Mouse (Mus musculus): ENCODE results near the gene Gm10320. TPM values are rescaled to one million over a fixed set of nuclear protein-coding genes. Genes with fewer than 3 reads are reported as not detected.
A peak's percentile ranks its signal among the peaks of the same experiment; 100 is the strongest.

The Gm10320 gene
- polyA plus RNA-seq, 1 experiment from 2014 or later = 1.6 TPM

DNA sequence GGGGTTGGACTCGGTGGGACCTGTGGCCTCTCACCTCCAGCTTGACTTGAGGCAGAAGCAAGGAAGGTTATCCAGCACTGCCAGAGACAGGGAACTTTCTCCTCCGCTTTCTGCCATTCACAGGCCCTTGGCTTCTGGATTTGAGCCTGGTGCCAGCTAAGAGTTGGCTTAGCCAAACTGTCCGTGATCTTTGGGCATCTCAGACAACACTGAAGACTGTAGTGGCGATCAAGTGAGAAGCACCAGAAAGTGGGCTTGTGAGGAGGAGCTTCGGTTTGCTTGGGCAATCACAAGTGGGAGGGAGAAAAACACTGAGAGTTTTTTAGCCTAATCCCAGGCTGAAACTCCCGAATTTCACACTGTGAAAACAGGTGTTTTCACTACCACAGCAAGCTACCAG lies 14.2 kb upstream of the Gm10320 start:
- Histone ChIP-seq H3K27me3 (ENCODE audit: control insufficient read depth, insufficient read depth, low read length) (peaks cover 58% of the 10 kb centered on the region), H3K4me3 (replicated peaks; ENCODE audit: low read length) (no peak overlapping the region), H3K4me1 (ENCODE audit: control insufficient read depth, insufficient read depth, low read length) (peaks cover 20% of the 10 kb centered on the region), H3K9ac (ENCODE audit: low read length) (no peak overlapping the region), H3K36me3 (ENCODE audit: control insufficient read depth, insufficient read depth, low read length) (no peaks in the 10 kb centered on the region), H3K9me3 (replicated peaks; ENCODE audit: control insufficient read depth, low read length) (no peaks in the 10 kb centered on the region), H3K4me2 (ENCODE audit: low read depth, low read length) (no peak overlapping the region), H3K27ac (ENCODE audit: low read length) (no peak overlapping the region)
- 38% methylated on average over 6 of the region's 6 CpGs for WGBS
- no peak for ATAC-seq (ENCODE audit: insufficient read depth, low FRiP score)

DNA sequence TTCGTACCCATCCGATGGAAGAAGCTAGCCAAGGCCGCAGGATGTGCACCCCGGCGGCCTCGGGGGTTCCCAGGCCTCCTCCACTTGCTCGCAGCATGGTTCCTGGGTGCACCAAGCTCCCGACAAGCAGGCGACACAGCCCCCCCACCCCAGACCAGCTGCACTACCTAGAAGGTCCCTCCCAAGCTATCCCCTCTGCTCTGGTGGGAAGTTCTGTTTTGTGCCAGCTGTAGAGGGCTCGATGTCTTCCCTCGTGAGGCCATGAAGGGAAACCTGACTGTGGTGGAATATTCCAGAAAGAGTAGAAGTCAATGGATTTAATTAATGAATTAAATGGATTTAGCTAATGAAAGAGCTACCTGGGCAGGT lies 13.7 kb upstream of the Gm10320 start:
- ATAC-seq (ENCODE audit: insufficient read depth, low FRiP score) = peak; percentile 40; the same call in 1 of the 2 replicates
- 12% methylated on average over 11 of the region's 11 CpGs for WGBS
- H3K4me2 ChIP-seq (ENCODE audit: low read depth, low read length) = peak overlapping the region; percentile 71; the same call in 1 of the 2 replicates

DNA sequence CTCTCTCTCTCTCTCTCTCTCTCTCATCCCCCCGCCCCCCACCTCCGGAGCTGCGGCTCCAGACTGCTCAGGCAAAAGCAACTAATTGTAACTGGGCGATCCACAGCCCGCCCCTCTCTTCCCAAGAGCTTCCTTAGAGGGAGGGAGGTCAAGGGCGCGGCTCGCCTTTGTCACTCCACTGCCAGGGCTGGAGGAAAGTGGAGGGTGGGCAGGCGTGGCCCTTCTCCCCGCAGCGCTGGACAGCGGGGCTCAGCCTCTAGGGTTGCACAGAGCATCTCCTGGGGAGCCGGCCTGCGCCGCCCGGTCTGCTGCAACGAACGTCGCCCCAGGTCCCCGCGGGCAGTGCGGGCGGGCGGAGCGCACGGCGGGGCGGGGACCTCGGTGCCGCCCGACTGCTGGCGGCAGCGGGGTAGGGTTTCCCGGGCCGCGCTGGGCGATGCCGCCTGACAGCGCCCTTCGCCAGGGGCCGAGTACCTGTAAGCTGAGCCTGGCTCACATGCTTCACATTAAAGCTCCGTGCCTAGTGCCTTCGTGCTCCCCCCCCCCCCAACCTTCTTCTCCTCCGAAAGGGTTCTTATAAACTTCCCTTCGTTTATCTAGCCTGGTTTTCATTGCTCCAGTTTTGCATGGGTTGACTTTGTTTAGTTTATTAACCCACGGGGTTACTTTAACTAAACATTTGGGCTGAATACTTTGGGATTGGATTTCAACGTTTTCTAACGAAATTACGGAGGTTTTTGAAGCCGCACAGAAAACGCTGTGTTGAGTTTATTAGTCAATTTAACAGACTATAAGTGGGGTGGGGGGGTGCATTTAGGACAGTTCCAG lies 13.1 kb upstream of the Gm10320 start:
- Histone ChIP-seq H3K4me3 (replicated peaks; ENCODE audit: low read length) (peak overlapping the region; percentile 42), H3K36me3 (ENCODE audit: control insufficient read depth, insufficient read depth, low read length) (no peaks in the 10 kb centered on the region), H3K9me3 (replicated peaks; ENCODE audit: control insufficient read depth, low read length) (no peaks in the 10 kb centered on the region), H3K4me1 (ENCODE audit: control insufficient read depth, insufficient read depth, low read length) (peaks cover 20% of the 10 kb centered on the region), H3K27me3 (ENCODE audit: control insufficient read depth, insufficient read depth, low read length) (peaks cover 68% of the 10 kb centered on the region), H3K9ac (ENCODE audit: low read length) (peak overlapping the region; percentile 49; the same call in 1 of the 2 replicates), H3K27ac (ENCODE audit: low read length) (no peak overlapping the region), H3K4me2 (ENCODE audit: low read depth, low read length) (peak overlapping the region; percentile 71)
- WGBS = under 1% methylated on average over 50 of the region's 51 CpGs
- peak; percentile 72 for ATAC-seq (ENCODE audit: insufficient read depth, low FRiP score)

More for the DNA sequence above, 13.7 kb upstream of the Gm10320 start:
- H3K27ac ChIP-seq (ENCODE audit: low read length) = no peak overlapping the region
- peaks cover 62% of the 10 kb centered on the region for H3K27me3 ChIP-seq (ENCODE audit: control insufficient read depth, insufficient read depth, low read length)
- H3K36me3 ChIP-seq (ENCODE audit: control insufficient read depth, insufficient read depth, low read length) = no peaks in the 10 kb centered on the region
- H3K9me3 ChIP-seq (replicated peaks; ENCODE audit: control insufficient read depth, low read length) = no peaks in the 10 kb centered on the region
- H3K9ac ChIP-seq (ENCODE audit: low read length) = no peak overlapping the region
- H3K4me1 ChIP-seq (ENCODE audit: control insufficient read depth, insufficient read depth, low read length) = peaks cover 20% of the 10 kb centered on the region
- no peak overlapping the region for H3K4me3 ChIP-seq (replicated peaks; ENCODE audit: low read length)

DNA sequence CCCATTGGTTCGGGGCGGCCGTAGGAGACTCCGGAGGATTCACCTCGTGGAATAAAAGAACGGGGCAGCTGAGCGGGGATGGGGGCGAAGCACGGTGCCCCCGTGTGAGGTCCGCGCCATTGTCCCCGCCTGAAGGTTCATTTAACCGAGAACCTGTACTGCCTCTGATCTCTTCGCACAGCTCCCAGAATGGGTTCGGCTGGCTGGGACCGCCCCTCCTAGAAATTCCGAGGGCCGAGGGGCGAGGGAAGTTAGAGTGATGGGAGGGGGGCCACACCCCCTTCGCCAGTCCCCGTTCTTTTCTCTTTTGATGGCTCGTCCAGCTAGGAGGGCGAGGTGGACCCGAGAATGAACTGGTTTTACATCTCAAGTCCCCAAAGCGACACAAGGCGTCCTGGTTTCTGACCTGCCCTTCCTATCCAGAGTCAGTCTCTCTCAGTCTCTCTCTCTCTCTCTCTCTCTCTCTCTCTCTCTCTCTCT lies 12.4 kb upstream of the Gm10320 start:
- H3K4me3 ChIP-seq (replicated peaks; ENCODE audit: low read length) = peak overlapping the region; percentile 42
- no peak for ATAC-seq (ENCODE audit: insufficient read depth, low FRiP score)
- H3K9ac ChIP-seq (ENCODE audit: low read length) = no peak overlapping the region
- WGBS = 1% methylated on average over 27 of the region's 27 CpGs
- no peaks in the 10 kb centered on the region for H3K9me3 ChIP-seq (replicated peaks; ENCODE audit: control insufficient read depth, low read length)
- no peaks in the 10 kb centered on the region for H3K36me3 ChIP-seq (ENCODE audit: control insufficient read depth, insufficient read depth, low read length)
- peaks cover 74% of the 10 kb centered on the region for H3K27me3 ChIP-seq (ENCODE audit: control insufficient read depth, insufficient read depth, low read length)
- peak overlapping the region; percentile 71 for H3K4me2 ChIP-seq (ENCODE audit: low read depth, low read length)
- peaks cover 20% of the 10 kb centered on the region for H3K4me1 ChIP-seq (ENCODE audit: control insufficient read depth, insufficient read depth, low read length)
- H3K27ac ChIP-seq (ENCODE audit: low read length) = no peak overlapping the region

DNA sequence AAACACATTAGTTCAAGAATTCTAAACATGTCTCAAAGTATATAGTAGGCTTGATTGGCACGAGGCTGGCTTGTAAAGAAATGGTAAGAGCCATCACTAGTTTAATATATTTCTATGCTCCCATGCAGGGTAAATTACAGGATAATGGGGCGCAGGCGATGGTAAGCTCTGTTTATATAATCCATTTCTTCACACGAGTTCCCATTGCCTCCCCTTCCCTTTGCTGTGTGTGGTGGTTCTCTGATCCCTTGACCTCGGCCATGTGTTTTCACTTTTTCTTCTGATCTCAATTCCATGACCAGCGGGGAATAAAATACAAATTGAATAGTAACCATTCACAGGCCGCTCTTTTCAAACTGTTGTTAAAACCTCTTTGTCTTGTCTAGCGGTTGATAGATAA lies 11.8 kb upstream of the Gm10320 start:
- 4% methylated on average over 8 of the region's 8 CpGs for WGBS
- Histone ChIP-seq H3K4me3 (replicated peaks; ENCODE audit: low read length) (no peak overlapping the region), H3K27me3 (ENCODE audit: control insufficient read depth, insufficient read depth, low read length) (peaks cover 81% of the 10 kb centered on the region)

DNA sequence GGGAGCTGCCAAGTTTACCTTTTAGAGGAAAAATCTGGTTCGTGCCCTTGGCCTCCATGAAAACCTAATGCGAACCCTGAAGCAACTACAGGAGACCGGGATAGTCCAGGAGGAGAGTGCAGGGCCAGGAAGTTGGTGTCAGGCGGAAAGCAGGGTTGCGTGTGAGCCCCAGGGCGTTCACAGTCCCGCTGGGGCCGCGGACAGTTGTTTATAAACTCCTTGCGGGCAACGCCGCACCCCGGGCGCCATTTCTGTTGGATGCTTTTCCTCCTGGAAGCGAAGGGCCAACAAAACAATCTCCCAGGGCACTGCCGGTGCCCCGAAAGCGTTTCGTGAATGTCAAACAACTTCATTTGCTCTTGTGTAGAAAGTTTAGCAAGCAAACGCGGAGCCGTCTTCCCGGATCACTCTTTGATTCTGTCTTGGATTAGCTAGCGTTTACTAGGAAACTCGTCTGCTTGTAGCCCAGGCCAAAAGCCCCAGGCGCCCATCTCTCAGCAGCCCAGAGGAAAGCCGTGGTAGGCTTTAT lies 11.1 kb upstream of the Gm10320 start:
- Histone ChIP-seq H3K27me3 (ENCODE audit: control insufficient read depth, insufficient read depth, low read length) (peaks cover 88% of the 10 kb centered on the region), H3K4me2 (ENCODE audit: low read depth, low read length) (peak overlapping the region; percentile 48), H3K27ac (ENCODE audit: low read length) (no peak overlapping the region), H3K9ac (ENCODE audit: low read length) (no peak overlapping the region), H3K4me1 (ENCODE audit: control insufficient read depth, insufficient read depth, low read length) (peaks cover 20% of the 10 kb centered on the region), H3K4me3 (replicated peaks; ENCODE audit: low read length) (peak overlapping the region; percentile 19), H3K36me3 (ENCODE audit: control insufficient read depth, insufficient read depth, low read length) (no peaks in the 10 kb centered on the region), H3K9me3 (replicated peaks; ENCODE audit: control insufficient read depth, low read length) (no peaks in the 10 kb centered on the region)
- no peak for ATAC-seq (ENCODE audit: insufficient read depth, low FRiP score)
- 3% methylated on average over 27 of the region's 27 CpGs for WGBS

More for the DNA sequence above, 11.8 kb upstream of the Gm10320 start:
- no peak overlapping the region for H3K9ac ChIP-seq (ENCODE audit: low read length)
- no peak for ATAC-seq (ENCODE audit: insufficient read depth, low FRiP score)
- H3K9me3 ChIP-seq (replicated peaks; ENCODE audit: control insufficient read depth, low read length) = no peaks in the 10 kb centered on the region
- H3K4me2 ChIP-seq (ENCODE audit: low read depth, low read length) = no peak overlapping the region
- H3K27ac ChIP-seq (ENCODE audit: low read length) = no peak overlapping the region
- peaks cover 20% of the 10 kb centered on the region for H3K4me1 ChIP-seq (ENCODE audit: control insufficient read depth, insufficient read depth, low read length)
- no peaks in the 10 kb centered on the region for H3K36me3 ChIP-seq (ENCODE audit: control insufficient read depth, insufficient read depth, low read length)

DNA sequence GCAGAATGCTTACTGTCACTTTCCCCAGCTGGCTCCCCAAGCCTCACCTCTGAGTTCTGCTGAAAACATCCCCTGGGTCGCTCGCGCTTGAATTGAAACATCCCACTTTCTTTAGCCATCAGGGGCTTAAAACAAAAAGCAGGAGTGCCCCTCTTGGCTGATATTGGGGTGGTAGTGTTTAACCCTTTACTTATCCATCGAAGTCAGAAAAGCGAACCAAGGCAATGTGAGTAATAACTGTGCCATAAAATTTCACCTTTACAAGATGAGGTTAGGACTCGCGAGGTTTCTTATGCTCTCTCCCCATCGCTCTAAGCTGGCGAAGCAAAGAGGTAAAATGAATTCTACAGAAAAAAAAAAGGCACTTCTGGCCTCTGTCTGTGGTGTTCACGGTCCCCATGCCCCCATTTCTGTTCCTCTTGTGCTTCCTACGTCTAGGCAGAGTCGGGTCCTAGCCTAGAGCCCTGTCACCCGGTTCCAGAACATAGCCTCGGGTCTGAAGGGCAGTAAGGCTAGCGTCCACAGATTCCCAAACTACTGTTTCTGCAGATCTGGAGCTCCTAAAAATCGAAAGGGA lies 10.5 kb upstream of the Gm10320 start:
- Histone ChIP-seq H3K9ac (ENCODE audit: low read length) (no peak overlapping the region), H3K27me3 (ENCODE audit: control insufficient read depth, insufficient read depth, low read length) (peaks cover 89% of the 10 kb centered on the region), H3K4me1 (ENCODE audit: control insufficient read depth, insufficient read depth, low read length) (peaks cover 20% of the 10 kb centered on the region), H3K4me2 (ENCODE audit: low read depth, low read length) (peak overlapping the region; percentile 48; the same call in 1 of the 2 replicates), H3K4me3 (replicated peaks; ENCODE audit: low read length) (peak overlapping the region; percentile 19), H3K36me3 (ENCODE audit: control insufficient read depth, insufficient read depth, low read length) (no peaks in the 10 kb centered on the region), H3K9me3 (replicated peaks; ENCODE audit: control insufficient read depth, low read length) (no peaks in the 10 kb centered on the region), H3K27ac (ENCODE audit: low read length) (no peak overlapping the region)
- ATAC-seq (ENCODE audit: insufficient read depth, low FRiP score) = no peak
- WGBS = 3% methylated on average over 16 of the region's 16 CpGs

DNA sequence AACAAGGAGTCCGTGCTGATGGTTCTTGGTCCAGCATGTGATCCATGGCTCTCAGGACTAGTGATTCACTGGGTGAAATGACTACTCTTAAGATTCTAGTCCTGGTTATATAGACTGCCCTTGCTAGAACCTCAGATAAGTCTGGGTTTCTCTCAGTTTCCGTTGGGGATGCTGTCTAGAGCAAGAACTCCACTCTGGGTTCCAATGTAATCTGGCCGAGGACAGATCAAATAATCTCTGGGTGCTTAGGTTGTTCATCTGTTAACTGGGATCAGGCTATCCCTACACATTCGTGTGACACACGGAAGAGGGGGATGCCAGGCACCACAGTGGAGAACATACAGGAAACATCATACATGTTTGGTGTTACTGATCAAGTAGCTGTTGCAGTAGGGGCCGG lies 9.5 kb upstream of the Gm10320 start:
- ATAC-seq (ENCODE audit: insufficient read depth, low FRiP score) = no peak
- peaks cover 79% of the 10 kb centered on the region for H3K27me3 ChIP-seq (ENCODE audit: control insufficient read depth, insufficient read depth, low read length)
- no peak overlapping the region for H3K4me2 ChIP-seq (ENCODE audit: low read depth, low read length)
- no peaks in the 10 kb centered on the region for H3K36me3 ChIP-seq (ENCODE audit: control insufficient read depth, insufficient read depth, low read length)
- no peak overlapping the region for H3K9ac ChIP-seq (ENCODE audit: low read length)
- no peaks in the 10 kb centered on the region for H3K9me3 ChIP-seq (replicated peaks; ENCODE audit: control insufficient read depth, low read length)
- WGBS = 8% methylated on average over 6 of the region's 6 CpGs
- no peak overlapping the region for H3K4me3 ChIP-seq (replicated peaks; ENCODE audit: low read length)
- H3K4me1 ChIP-seq (ENCODE audit: control insufficient read depth, insufficient read depth, low read length) = peaks cover 20% of the 10 kb centered on the region
- H3K27ac ChIP-seq (ENCODE audit: low read length) = no peak overlapping the region

Data from stomach, embryonic 16.5 days (tissue).